Mouse (Mus musculus): ENCODE measurements around the gene Pla2g15. TPM values are rescaled to one million over a fixed set of nuclear protein-coding genes. Genes with fewer than 3 reads are reported as not detected.
A peak's percentile ranks its signal among the peaks of the same experiment; 100 is the strongest.

Pla2g15 gene
- polyA plus RNA-seq, 1 experiment from 2014 or later = 7.7 TPM

- DNase-seq (no peak), ATAC-seq (no peak)
- peak overlapping the region; percentile 96 for H3K9ac ChIP-seq (replicated peaks)
- no peaks in the 10 kb centered on the region for H3K27me3 ChIP-seq (ENCODE audit: insufficient read depth, low read length)
- WGBS (ENCODE audit: insufficient replicate concordance) = 3% methylated on average over 13 of the region's 13 CpGs
- H3K4me3 ChIP-seq (ENCODE audit: low read depth, low read length) = peak overlapping the region; percentile 94
- no peaks in the 10 kb centered on the region for H3K9me3 ChIP-seq (ENCODE audit: low read length)
- peaks cover 18% of the 10 kb centered on the region for H3K36me3 ChIP-seq (replicated peaks; ENCODE audit: insufficient read depth, low read length)
- peak overlapping the region; percentile 79 for H3K4me2 ChIP-seq (ENCODE audit: low read depth, low read length)
- no peak for TF ChIP-seq EP300 (IDR thresholded peaks at IDR 0.05; ENCODE audit: low read depth)
- H3K27ac ChIP-seq (ENCODE audit: low read depth) = peak overlapping the region; percentile 97
- H3K4me1 ChIP-seq (ENCODE audit: insufficient read depth) = peaks cover 11% of the 10 kb centered on the region
Observed at GRCm38 (mm10) chr8:106211421-106211820, 61.2 kb downstream of the Pla2g15 start.

- H3K36me3 ChIP-seq (replicated peaks; ENCODE audit: insufficient read depth, low read length) = peaks cover 23% of the 10 kb centered on the region
- no peak for TF ChIP-seq CTCF (IDR thresholded peaks at IDR 0.05; ENCODE audit: low read depth)
- TF ChIP-seq EP300 (IDR thresholded peaks at IDR 0.05; ENCODE audit: low read depth) = no peak
- H3K4me1 ChIP-seq (ENCODE audit: insufficient read depth) = peaks cover 11% of the 10 kb centered on the region
- DNase-seq (no peak), ATAC-seq (no peak)
- H3K4me3 ChIP-seq (ENCODE audit: low read depth, low read length) = no peak overlapping the region
- no peak overlapping the region for H3K27ac ChIP-seq (ENCODE audit: low read depth)
- no peaks in the 10 kb centered on the region for H3K9me3 ChIP-seq (ENCODE audit: low read length)
- H3K4me2 ChIP-seq (ENCODE audit: low read depth, low read length) = no peak overlapping the region
- H3K27me3 ChIP-seq (ENCODE audit: insufficient read depth, low read length) = no peaks in the 10 kb centered on the region
- no peak overlapping the region for H3K9ac ChIP-seq (replicated peaks)
- WGBS (ENCODE audit: insufficient replicate concordance) = 94% methylated on average over 3 of the region's 3 CpGs
Observed at GRCm38 (mm10) chr8:106213959-106214358, 63.8 kb downstream of the Pla2g15 start.

Other genes starting within 250 kb of the Pla2g15 start
- 11.5 and 11.8 TPM in 2 replicates for gene Pskh1, start 250.0 kb upstream of the Pla2g15 start, polyA plus RNA-seq (2015; fragmentation: Nextera tagmentation; extraction: Ambion mirVana)
- gene Ctrl, start 216.5 kb upstream of the Pla2g15 start, polyA plus RNA-seq (2015; fragmentation: Nextera tagmentation; extraction: Ambion mirVana) = 0.16 and 0.31 TPM in 2 replicates
- gene Psmb10, start 212.0 kb upstream of the Pla2g15 start, polyA plus RNA-seq (2015; fragmentation: Nextera tagmentation; extraction: Ambion mirVana) = 57.1 and 62.0 TPM in 2 replicates
- gene Lcat, start 207.0 kb upstream of the Pla2g15 start, polyA plus RNA-seq (2015; fragmentation: Nextera tagmentation; extraction: Ambion mirVana) = 322 and 346 TPM in 2 replicates
- 5.1 and 5.2 TPM in 2 replicates for gene Slc12a4, start 184.3 kb upstream of the Pla2g15 start, polyA plus RNA-seq (2015; fragmentation: Nextera tagmentation; extraction: Ambion mirVana)
- gene Dpep3, start 171.0 kb upstream of the Pla2g15 start, polyA plus RNA-seq (2015; fragmentation: Nextera tagmentation; extraction: Ambion mirVana) = not detected in 2 replicates
- 8.2 and 9.5 TPM in 2 replicates for gene Dus2, start 159.1 kb upstream of the Pla2g15 start, polyA plus RNA-seq (2015; fragmentation: Nextera tagmentation; extraction: Ambion mirVana)
- gene Dpep2nb, start 144.4 kb upstream of the Pla2g15 start, polyA plus RNA-seq (2015; fragmentation: Nextera tagmentation; extraction: Ambion mirVana) = not detected in 2 replicates
- gene Ddx28, start 138.5 kb upstream of the Pla2g15 start, polyA plus RNA-seq (2015; fragmentation: Nextera tagmentation; extraction: Ambion mirVana) = 13.0 and 14.7 TPM in 2 replicates
- gene Nfatc3, start 91.6 kb upstream of the Pla2g15 start, polyA plus RNA-seq (2015; fragmentation: Nextera tagmentation; extraction: Ambion mirVana) = 2.3 TPM in 2 replicates
- gene Esrp2, start 13.4 kb upstream of the Pla2g15 start, polyA plus RNA-seq (2015; fragmentation: Nextera tagmentation; extraction: Ambion mirVana) = 24.0 and 26.7 TPM in 2 replicates
- gene Slc7a6, start 18.5 kb downstream of the Pla2g15 start, polyA plus RNA-seq (2015; fragmentation: Nextera tagmentation; extraction: Ambion mirVana) = 2.6 and 3.2 TPM in 2 replicates
- gene Slc7a6os, start 60.5 kb downstream of the Pla2g15 start, polyA plus RNA-seq (2015; fragmentation: Nextera tagmentation; extraction: Ambion mirVana) = 12.1 and 12.5 TPM in 2 replicates
- gene Prmt7, start 60.5 kb downstream of the Pla2g15 start, polyA plus RNA-seq (2015; fragmentation: Nextera tagmentation; extraction: Ambion mirVana) = 10.4 and 11.0 TPM in 2 replicates
- 1.2 and 1.3 TPM in 2 replicates for gene Smpd3, start 187.6 kb downstream of the Pla2g15 start, polyA plus RNA-seq (2015; fragmentation: Nextera tagmentation; extraction: Ambion mirVana)

All from liver, postnatal 0 days (tissue).